Mouse (Mus musculus): ENCODE data around the gene Gm6408. TPM values are rescaled to one million over a fixed set of nuclear protein-coding genes. Genes with fewer than 3 reads are reported as not detected.
"Not testable (repeated sequence)": the region's sequence is repeated elsewhere in the genome, so short reads cannot be mapped to it uniquely, and the experiment has no call there.

Gm6408 gene
- polyA plus RNA-seq, 1 experiment from 2014 or later: not detected

GRCm38 (mm10) chr5:146491063-146491462 lies 9.3 kb downstream of the Gm6408 start, which contains the start of gene Gm6370:
Gene Gm6370 (plus strand): TSS chr5:146491363.
- not testable (repeated sequence) for H3K4me2 ChIP-seq (replicated peaks; ENCODE audit: low read depth, low read length); H3K4me1 ChIP-seq (ENCODE audit: control insufficient read depth, insufficient read depth, low read length); H3K36me3 ChIP-seq (ENCODE audit: control insufficient read depth, insufficient read depth, low read length); H3K9ac ChIP-seq (replicated peaks; ENCODE audit: low read depth, low read length); H3K9me3 ChIP-seq (ENCODE audit: control insufficient read depth, low read depth, low read length); H3K27ac ChIP-seq (ENCODE audit: low read length); ATAC-seq (ENCODE audit: insufficient number of reproducible peaks, insufficient read depth, low FRiP score, low read depth); H3K4me3 ChIP-seq (ENCODE audit: low read depth, low read length); H3K27me3 ChIP-seq (ENCODE audit: control insufficient read depth, insufficient read depth, low read length)
- no CpG with 5 or more reads among the region's 5 CpGs for WGBS

GRCm38 (mm10) chr5:146502099-146502498 lies 20.3 kb downstream of the Gm6408 start, which contains the start of gene 4930449I24Rik:
Gene 4930449I24Rik (plus strand): TSS chr5:146502399.
- not testable (repeated sequence) for ATAC-seq (ENCODE audit: insufficient number of reproducible peaks, insufficient read depth, low FRiP score, low read depth); H3K27ac ChIP-seq (ENCODE audit: low read length); H3K9me3 ChIP-seq (ENCODE audit: control insufficient read depth, low read depth, low read length); H3K36me3 ChIP-seq (ENCODE audit: control insufficient read depth, insufficient read depth, low read length); H3K27me3 ChIP-seq (ENCODE audit: control insufficient read depth, insufficient read depth, low read length); H3K9ac ChIP-seq (replicated peaks; ENCODE audit: low read depth, low read length); H3K4me2 ChIP-seq (replicated peaks; ENCODE audit: low read depth, low read length); H3K4me1 ChIP-seq (ENCODE audit: control insufficient read depth, insufficient read depth, low read length); H3K4me3 ChIP-seq (ENCODE audit: low read depth, low read length)
- no CpG with 5 or more reads among the region's 5 CpGs for WGBS

- ATAC-seq (ENCODE audit: insufficient number of reproducible peaks, insufficient read depth, low FRiP score, low read depth); H3K4me3 ChIP-seq (ENCODE audit: low read depth, low read length); H3K36me3 ChIP-seq (ENCODE audit: control insufficient read depth, insufficient read depth, low read length); H3K9ac ChIP-seq (replicated peaks; ENCODE audit: low read depth, low read length); H3K4me2 ChIP-seq (replicated peaks; ENCODE audit: low read depth, low read length); H3K27me3 ChIP-seq (ENCODE audit: control insufficient read depth, insufficient read depth, low read length); H3K9me3 ChIP-seq (ENCODE audit: control insufficient read depth, low read depth, low read length); H3K27ac ChIP-seq (ENCODE audit: low read length); H3K4me1 ChIP-seq (ENCODE audit: control insufficient read depth, insufficient read depth, low read length): not testable (repeated sequence)
- no CpG with 5 or more reads among the region's 5 CpGs for WGBS
These were observed 32.1 kb downstream of the Gm6408 start, which contains the start of gene Gm3402 for GRCm38 (mm10) chr5:146513823-146514222. Gene Gm3402 (plus strand): TSS chr5:146514123.

GRCm38 (mm10) chr5:146525501-146525900 lies 43.7 kb downstream of the Gm6408 start, which contains the start of gene Gm3404:
Gene Gm3404 (plus strand): TSS chr5:146525801.
- not testable (repeated sequence) for ATAC-seq (ENCODE audit: insufficient number of reproducible peaks, insufficient read depth, low FRiP score, low read depth); H3K27ac ChIP-seq (ENCODE audit: low read length); H3K9ac ChIP-seq (replicated peaks; ENCODE audit: low read depth, low read length); H3K36me3 ChIP-seq (ENCODE audit: control insufficient read depth, insufficient read depth, low read length); H3K4me1 ChIP-seq (ENCODE audit: control insufficient read depth, insufficient read depth, low read length); H3K4me3 ChIP-seq (ENCODE audit: low read depth, low read length); H3K4me2 ChIP-seq (replicated peaks; ENCODE audit: low read depth, low read length); H3K9me3 ChIP-seq (ENCODE audit: control insufficient read depth, low read depth, low read length); H3K27me3 ChIP-seq (ENCODE audit: control insufficient read depth, insufficient read depth, low read length)
- WGBS: 100% methylated on average over 2 of the region's 3 CpGs

Other genes with a start within 250 kb of the Gm6408 start
- gene Wasf3, start 97.0 kb upstream of the Gm6408 start, polyA plus RNA-seq (2014; fragmentation: Nextera tagmentation; extraction: Ambion mirVana): 1.8 and 2.0 TPM in 2 replicates
- gene Gm6370, start 9.4 kb downstream of the Gm6408 start, polyA plus RNA-seq (2014; fragmentation: Nextera tagmentation; extraction: Ambion mirVana): not detected in 2 replicates
- gene 4930449I24Rik, start 20.4 kb downstream of the Gm6408 start, polyA plus RNA-seq (2014; fragmentation: Nextera tagmentation; extraction: Ambion mirVana): not detected in 2 replicates
- gene Gm3402, start 32.2 kb downstream of the Gm6408 start, polyA plus RNA-seq (2014; fragmentation: Nextera tagmentation; extraction: Ambion mirVana): not detected in 2 replicates
- gene Gm3404, start 43.8 kb downstream of the Gm6408 start, polyA plus RNA-seq (2014; fragmentation: Nextera tagmentation; extraction: Ambion mirVana): not detected in 2 replicates
- gene Gm3409, start 55.7 kb downstream of the Gm6408 start, polyA plus RNA-seq (2014; fragmentation: Nextera tagmentation; extraction: Ambion mirVana): not detected in 2 replicates
- gene Gm3415, start 74.2 kb downstream of the Gm6408 start, polyA plus RNA-seq (2014; fragmentation: Nextera tagmentation; extraction: Ambion mirVana): not detected in 2 replicates
- gene Gpr12, start 103.3 kb downstream of the Gm6408 start, polyA plus RNA-seq (2014; fragmentation: Nextera tagmentation; extraction: Ambion mirVana): not detected in 2 replicates

Data from stomach, embryonic 14.5 days (tissue).